Mouse (Mus musculus) gastrocnemius, postnatal 14 days (tissue): Measurements from ENCODE around the gene Ankrd6. TPM values are rescaled to one million over a fixed set of nuclear protein-coding genes. Genes with fewer than 3 reads are reported as not detected.

Experiments
- DNase-seq: peaks from one replicate; pipeline ENCODE4 v3.0.0; 2021; ENCODE audit warnings: mixed read lengths
- intact Hi-C: fragments of 180-260 bp; cut with DNase I; formaldehyde crosslinking; loops from one replicate; pipeline ENCODE4 v1.15.1; 2025; ENCODE audit warnings: low total_unique reads
- total RNA-seq, 2 experiments: library from RNA; stranded (reverse); gene quantifications; 2 replicates each; pipeline ENCODE4 v1.2.3; 2021

Ankrd6 gene
- total RNA-seq, 2 experiments from 2014 or later, result 2.3 TPM

DNA sequence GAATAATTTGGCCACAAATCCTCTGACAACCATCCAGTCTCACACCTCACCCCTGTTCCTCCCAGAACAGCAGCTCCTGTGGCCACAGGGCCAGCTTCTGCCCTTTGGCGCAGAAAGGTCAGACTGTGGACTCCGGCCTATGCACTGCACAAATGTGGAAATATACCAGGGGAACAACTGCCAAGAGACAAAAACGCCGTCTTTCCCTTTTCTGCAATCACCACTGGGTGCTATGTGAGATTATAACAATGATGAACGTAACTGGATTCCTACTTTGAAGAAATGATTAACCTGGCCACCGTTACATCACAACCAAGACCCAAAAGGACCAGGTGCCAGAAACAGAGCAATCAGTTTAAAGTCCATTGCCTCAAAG lies 85.8 kb downstream of the Ankrd6 start:
- intact Hi-C loops, result no loop called here
- DNase-seq, result no peak

DNA sequence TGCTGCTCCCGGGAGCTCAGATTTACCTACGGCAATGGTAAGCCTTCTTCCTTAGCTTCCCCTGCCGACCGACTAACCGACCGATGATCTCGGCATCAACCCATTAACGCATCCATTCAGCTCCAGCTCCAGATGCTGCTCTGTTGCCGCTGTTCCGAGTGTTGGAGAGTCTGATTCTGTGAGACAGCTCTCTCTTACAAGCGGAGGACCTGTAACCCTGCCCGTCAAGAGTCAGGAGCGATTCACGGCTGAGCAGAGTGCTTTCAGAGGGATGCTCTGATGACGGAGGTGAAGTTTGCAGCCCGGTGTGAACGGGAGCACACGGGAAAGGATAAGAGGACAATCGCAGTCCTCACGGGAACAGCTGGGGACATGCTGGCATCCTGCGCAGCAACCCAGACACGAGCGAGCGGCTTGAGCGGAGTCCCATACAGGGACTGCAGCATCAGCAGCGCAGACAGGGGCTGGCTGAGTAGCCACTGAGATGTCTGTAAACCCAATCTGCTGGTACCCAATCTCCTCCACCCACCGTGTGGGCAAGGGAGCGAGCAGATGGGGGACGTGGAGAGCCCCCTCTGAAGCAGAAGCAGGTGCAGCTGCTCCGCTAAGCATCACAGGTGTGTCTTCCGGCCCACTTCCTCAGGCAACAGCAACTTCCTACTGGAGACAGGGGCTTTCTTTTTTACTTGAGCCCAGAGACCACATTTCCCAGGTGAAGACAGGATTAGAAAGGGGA lies 86.3 kb downstream of the Ankrd6 start:
- intact Hi-C loops, result no loop called here

GRCm38 (mm10) chr4:32863447-32864130 lies 87.1 kb downstream of the Ankrd6 start:
- DNase-seq, result no peak
- intact Hi-C loops, result no loop called here

More for the DNA sequence above, 86.3 kb downstream of the Ankrd6 start:
- no peak for DNase-seq

DNA sequence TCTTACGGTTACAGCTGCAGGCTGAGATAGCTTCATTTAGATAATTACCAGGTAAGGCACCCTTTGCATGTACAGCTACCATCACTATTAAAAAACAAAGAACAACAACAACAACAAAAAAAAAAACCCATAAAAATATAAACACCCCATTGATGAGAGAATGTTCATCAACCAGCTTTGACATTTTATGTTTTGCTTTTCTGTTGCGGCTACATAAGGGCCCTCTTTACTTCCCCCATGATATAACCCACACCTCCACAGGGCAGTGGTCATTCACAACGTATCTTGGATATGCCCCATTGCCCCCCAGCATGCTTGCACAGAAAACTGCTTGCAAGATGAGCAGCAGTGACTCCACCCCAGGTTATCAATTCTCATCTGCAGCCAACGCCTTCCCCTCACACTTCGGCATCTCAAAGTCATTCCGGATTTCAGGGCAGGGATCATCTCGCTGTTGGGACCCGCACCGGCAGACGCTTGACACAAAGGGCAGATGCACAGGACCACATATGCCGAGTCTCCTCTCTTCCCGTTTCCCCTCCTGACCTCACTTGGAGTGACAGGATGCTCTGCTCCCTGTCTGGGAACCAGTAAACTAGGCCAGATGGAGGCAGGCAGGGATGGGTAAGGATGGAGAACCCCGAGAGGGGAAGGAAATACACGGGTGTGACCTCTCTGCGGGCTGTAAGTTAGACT lies 87.7 kb downstream of the Ankrd6 start:
- DNase-seq, result no peak
- intact Hi-C loops, result no loop called here

- DNase-seq, result no peak
- intact Hi-C loops, result no loop called here
These were observed 88.5 kb downstream of the Ankrd6 start for GRCm38 (mm10) chr4:32862011-32862750.

- DNase-seq, result no peak
- intact Hi-C loops, result no loop called here
These were observed 90.3 kb downstream of the Ankrd6 start for GRCm38 (mm10) chr4:32860184-32860965.

DNA sequence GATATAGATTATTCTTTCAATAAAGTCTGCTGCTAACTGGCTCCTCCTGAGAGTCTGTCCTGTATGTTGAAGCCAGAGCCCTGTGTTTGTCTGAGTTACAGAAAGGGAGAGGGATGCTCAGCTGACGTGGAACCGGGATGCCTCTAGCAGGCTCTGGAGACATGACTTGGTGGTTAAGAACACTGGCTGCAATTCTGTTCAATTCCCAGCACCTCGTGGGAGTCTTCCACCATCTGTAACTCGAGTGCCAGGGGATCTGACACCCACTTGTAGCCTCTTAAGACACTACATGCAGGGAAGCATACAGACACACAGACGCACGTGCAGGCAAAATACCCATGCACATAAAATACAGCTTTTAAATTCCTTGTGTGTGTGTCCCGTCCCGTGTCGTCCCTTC lies 95.1 kb downstream of the Ankrd6 start:
- DNase-seq, result no peak
- intact Hi-C loops, result no loop called here

- no peak for DNase-seq
- intact Hi-C loops, result no loop called here
These were observed 95.7 kb downstream of the Ankrd6 start for GRCm38 (mm10) chr4:32854956-32855355.

DNA sequence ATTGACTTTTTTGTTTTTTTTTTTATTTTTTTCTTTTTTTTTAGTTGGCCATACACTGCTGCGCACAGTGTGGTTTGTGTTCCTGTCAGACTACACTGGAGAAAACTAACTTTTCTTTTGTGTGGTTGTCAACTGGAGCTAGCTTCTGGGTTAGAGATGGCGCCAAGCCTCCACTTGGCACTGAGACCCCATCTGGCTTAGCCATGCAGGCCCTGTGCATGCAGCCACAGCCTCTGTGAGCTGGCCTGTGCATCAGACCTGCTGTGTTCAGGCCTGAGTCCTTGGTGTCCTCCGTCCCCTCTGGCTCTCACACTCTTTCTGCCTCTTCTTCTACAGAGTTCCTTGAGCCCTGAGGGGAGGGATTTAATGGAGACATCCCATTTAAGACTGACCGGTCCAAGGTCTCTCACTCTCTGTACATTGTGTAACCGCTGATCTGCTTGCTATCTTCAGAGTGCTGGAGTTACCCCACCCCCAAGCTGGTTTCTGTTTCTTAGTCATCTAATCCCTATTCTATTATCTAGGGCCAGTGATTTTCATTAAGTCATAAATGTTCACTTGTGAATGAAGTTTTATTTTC lies 96.9 kb downstream of the Ankrd6 start:
- intact Hi-C loops, result no loop called here
- DNase-seq, result no peak

GRCm38 (mm10) chr4:32852819-32853218 lies 97.8 kb downstream of the Ankrd6 start:
- intact Hi-C loops, result no loop called here
- DNase-seq, result no peak

- intact Hi-C loops, result no loop called here
- no peak for DNase-seq
These were observed 98.3 kb downstream of the Ankrd6 start for GRCm38 (mm10) chr4:32852294-32852693.

GRCm38 (mm10) chr4:32838401-32838800 lies 112.2 kb downstream of the Ankrd6 start:
- DNase-seq, result no peak
- intact Hi-C loops, result no loop called here

GRCm38 (mm10) chr4:32836071-32836470 lies 114.6 kb downstream of the Ankrd6 start:
- intact Hi-C loops, result no loop called here
- no peak for DNase-seq

DNA sequence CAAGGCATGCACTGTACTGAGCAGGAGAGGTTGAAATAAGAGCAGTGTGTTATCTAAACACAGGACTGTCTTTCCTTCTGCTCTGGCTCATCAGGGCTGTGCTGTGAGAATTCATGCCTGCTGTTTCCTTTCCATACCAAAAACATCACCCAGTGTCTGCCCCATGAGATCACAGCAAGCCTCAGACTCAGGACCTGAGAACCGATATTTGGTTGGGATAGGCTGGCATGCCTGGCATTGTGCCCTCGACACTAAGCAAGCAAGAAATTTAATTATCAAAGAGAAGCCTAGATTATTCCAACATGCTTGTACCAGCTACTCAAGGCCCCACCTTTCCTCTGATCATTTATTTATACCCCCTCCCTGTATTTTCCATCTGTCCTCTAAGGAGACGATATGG lies 116.1 kb downstream of the Ankrd6 start:
- intact Hi-C loops, result no loop called here
- DNase-seq, result no peak

- intact Hi-C loops, result no loop called here
- DNase-seq, result no peak
These were observed 117.0 kb downstream of the Ankrd6 start for GRCm38 (mm10) chr4:32833494-32834282.

DNA sequence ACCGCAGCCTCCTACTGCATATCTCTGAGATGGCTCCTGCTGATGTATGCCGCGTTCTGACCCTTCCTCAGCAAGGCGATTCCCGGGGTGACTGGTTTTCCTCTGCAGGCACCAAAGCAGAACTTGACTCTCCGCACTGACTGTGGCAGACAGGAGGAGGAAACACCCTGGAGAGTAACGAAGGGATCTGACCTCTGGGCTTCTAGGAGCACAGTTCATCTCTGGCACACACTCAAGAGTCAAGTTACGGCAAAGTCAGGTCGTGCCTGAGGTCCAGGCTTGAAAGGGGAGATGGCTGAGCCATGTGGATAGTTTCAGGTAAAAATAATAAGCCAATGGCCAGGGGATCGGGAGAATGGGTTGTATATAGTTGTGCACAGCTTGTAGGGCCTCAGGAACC lies 121.3 kb downstream of the Ankrd6 start:
- intact Hi-C loops, result no loop called here
- no peak for DNase-seq

GRCm38 (mm10) chr4:32828385-32829077 lies 122.1 kb downstream of the Ankrd6 start:
- intact Hi-C loops, result no loop called here

GRCm38 (mm10) chr4:32826925-32827324 lies 123.7 kb downstream of the Ankrd6 start:
- DNase-seq, result peak; percentile 60
- intact Hi-C loops, result no loop called here

More at GRCm38 (mm10) chr4:32828385-32829077, 122.1 kb downstream of the Ankrd6 start:
- DNase-seq, result no peak
